Mouse (Mus musculus): ENCODE measurements around the gene Mab21l1. TPM values are rescaled to one million over a fixed set of nuclear protein-coding genes. Genes with fewer than 3 reads are reported as not detected.

Gene Mab21l1
- polyA plus RNA-seq (2015; fragmentation: Nextera tagmentation; extraction: Ambion mirVana): 0.55 and 0.56 TPM in 2 replicates

DNA sequence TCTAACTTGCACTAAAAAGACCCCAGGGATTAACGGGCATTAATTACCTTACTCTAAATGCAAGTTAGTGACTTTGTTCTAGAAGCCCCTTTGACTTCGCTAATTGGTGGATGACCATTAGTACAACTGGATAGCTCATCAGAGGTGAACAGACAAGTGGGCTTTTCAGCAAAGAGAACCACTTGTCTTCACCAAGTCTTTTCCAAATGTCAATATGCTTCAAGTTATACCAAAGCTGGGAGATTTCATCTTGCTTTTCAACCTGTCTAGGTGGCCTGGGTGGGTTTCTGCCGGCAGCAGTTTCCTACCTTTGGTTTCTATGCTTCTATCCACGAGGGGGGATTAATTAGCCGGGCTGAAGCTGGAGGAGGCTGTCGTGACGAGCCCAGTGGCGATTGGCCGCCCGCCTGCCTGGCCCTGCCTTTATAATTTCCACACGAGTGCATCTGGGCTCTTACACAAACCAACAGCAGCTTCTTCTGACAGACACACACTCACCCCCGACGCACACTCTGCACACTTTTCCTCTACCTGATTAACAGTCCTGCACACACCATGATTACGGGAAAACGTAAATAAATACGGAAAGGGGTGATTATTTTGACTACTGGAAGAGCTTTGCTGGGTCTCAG lies at the start of gene Mab21l1:
Gene Mab21l1, plus strand, starts transcription at position 455 of the 632 bp plus-strand sequence.
- no peak for DNase-seq (ENCODE audit: low spot score)

DNA sequence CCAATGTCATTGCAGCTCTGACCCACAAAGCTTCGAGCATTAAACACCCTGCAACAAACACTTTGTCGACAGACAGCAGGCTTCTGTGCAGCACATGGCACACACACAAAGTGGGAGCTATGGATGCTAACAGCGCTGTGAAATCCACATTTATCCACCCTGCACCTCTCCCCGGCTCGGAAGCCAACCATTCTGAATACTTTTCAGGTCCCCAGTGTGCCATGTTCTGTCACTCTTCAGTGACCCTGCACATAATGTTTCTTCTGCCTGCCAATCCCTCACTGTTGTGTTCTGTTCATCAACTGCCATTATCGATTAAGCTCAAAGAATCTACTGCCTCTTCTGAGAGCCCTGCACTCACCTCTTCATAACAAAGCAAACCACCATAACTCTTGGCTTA lies 48.6 kb upstream of the Mab21l1 start:
- no peak for DNase-seq (ENCODE audit: low spot score)

DNA sequence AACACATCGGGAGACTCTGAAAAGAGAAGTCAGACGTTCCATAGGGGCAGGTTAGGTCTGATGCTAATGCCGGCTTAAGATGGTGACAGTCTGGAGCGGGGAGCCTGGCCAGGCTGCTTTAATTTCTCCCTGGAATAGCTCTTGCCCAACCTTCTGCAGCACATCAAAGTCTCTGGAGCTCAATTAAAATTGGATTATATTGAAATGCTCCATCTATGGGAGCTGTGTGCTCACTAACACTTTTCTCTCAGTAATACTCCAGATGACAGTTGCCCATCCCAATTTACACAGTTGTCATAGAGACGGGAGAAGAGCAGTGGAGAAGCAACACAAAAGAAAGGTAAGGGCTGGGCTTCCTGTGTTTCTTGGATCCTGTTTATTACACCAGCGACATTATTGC lies 40.9 kb upstream of the Mab21l1 start:
- DNase-seq (ENCODE audit: low spot score): no peak

DNA sequence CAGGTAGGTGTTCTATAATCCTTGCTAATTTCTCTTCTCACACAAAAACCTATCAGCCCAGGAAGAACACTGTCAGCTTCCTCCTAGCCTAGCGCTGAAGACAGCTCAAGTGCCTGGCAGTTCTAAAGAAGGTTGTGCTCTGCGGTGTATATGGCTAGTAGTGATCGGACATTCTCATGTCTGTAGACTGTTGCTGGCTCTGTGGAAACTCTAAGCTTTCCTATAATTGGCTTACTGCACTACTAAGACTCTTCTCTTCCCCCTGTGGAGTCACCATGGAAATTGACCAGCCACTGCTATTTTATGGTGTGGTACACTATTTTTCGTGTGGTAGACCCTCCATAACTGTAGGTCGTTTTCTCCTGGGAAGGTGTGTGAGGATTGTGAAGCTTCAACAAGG lies 40.1 kb upstream of the Mab21l1 start:
- DNase-seq (ENCODE audit: low spot score): no peak

DNA sequence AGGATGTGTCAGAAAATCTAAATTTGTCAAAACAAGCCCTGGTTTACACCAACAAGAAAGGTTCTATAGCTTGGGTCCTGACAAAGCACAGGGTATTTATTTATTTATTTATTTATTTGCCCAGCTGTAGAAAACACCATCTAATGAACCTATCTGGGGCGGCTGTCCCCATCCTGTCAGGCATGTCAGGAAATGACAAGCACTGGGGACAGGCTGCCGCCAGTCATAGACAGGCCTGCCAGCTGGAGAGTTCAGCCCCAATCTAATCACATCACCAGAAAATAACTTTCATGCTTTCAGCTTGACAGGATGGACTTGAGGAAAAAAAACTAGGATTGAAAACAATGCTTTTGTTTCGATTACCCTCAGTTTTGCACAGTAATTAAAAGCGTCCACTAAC lies 39.7 kb upstream of the Mab21l1 start:
- DNase-seq (ENCODE audit: low spot score): no peak

DNA sequence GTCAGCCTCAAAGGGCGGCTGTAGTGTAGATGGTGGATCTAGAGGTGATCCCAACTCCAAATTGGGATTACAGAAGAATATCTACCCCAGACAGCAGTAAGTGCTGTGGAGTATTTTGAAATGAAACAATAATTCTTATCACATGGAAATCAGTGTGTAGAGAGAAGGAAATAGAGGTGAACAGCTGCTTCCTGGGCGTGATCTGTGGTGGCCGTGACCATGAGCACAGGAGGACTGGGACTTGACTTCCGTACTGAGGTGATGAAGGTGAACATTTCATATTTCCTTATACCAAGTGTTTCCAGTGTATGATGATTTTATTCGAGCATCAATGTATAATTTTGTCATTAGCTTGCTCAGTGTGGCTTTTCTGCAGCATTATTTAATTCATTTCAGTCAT lies 38.4 kb upstream of the Mab21l1 start:
- DNase-seq (ENCODE audit: low spot score): peak; percentile 67

DNA sequence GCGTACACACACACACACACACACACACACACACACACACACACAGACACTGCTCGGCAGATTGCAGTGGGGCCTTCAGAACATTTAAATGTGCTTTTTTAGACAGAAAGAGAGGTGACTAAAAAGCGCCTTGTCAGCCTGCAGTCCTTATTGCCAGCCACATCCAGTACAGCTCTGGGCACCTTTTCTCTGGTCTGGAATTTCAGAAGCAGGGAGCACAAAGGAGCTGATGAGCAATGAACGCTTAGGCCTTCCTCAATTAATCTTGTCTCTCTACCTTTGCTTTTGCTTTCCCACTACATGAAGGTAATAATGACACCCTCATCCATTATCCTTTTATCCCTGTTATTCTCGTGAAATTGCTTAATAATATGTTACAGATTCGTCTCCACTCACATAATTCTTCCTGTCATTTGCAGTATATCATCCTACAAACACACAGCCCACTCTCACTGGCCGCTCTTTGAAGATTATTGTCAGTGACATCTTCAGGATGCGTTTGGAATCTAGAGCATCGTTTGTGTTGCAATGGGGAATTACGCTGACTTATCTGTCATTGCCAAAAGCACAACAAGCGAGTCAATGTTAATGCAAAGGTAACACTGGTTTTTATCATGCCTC lies 31.8 kb upstream of the Mab21l1 start:
- DNase-seq (ENCODE audit: low spot score): no peak

DNA sequence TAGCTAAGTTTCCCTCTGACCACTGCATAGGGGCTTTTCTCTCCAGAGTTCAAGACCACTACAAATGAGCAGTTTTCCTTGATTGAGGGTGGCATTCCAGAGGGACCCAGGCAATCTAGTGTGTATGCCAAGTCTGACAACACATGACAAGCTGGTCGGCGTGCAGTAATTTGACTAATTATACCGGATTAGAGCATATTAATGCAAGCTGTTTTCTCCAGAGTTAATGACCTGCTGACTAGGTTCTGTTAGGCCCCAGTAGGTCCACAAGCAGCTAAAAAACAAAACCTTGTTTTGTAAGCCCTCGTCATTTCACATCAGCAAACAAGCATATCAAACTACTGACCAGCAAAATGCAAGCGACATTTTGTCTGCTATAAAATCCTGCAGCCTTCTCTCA lies 30.9 kb upstream of the Mab21l1 start:
- DNase-seq (ENCODE audit: low spot score): no peak

DNA sequence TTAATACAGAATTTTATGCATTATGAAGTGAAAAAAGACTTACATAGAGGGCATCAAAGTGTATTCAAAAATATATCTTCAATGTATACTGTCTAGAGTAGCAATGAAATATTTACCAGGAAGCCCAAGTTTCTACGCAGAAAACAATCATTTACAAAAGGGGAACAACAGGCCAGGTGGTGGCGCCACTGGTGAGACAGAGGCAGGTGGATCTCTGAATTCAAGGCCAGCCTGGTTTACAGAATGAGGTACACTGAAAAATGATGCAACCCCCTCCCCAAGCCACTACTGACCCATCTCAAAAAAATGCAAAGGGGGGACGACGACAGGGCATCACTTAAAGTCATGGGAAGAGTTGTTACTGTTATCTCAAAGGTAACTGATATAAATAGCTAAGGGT lies 29.8 kb upstream of the Mab21l1 start:
- DNase-seq (ENCODE audit: low spot score): no peak

DNA sequence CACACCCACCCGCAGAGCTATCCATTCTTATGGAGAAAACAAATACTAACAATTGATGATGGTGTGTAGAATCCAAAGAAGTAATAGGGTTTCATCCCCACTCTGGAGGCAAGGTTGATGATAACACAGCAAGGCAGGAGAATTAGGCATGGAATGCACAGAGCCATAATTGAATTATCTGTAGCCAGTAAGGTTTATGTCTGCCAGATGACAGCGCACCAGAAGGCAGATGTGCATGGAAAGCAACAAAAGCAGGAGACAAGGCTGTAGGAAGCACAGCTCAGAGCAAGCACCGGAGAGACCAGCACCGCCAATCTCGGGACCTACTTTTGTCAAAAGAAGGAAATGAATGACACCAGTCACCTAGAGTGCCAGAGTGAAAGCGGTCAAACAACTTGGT lies 28.4 kb upstream of the Mab21l1 start:
- no peak for DNase-seq (ENCODE audit: low spot score)

DNA sequence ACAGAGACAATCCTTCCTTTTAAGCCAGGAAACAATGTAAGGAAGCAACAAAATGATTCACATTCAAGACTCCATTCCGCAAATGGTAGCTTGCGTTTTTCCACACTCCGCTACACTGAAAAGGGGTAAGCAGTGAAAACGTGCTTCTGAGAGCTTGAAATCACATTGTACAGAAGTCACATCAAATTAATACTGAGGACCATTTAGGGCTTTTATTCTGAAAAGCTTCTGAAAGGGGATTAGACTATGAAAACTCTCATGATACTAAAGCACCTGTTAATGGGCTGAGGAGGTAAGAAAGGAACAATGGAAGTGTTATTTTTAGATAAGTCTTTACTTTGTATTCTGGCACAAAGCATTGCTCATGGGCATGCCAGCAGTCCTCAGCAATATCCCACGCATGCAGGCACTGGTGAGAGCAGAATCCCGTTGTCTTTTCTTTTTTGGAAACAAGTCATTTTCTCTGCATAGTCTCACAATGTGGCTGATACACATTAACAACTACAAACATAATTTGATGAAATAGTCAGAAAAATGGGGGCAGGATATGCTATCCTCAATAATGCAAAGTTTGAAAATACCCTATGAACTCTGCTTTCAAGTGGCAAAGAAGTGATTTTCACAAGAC lies 27.2 kb upstream of the Mab21l1 start:
- no peak for DNase-seq (ENCODE audit: low spot score)

DNA sequence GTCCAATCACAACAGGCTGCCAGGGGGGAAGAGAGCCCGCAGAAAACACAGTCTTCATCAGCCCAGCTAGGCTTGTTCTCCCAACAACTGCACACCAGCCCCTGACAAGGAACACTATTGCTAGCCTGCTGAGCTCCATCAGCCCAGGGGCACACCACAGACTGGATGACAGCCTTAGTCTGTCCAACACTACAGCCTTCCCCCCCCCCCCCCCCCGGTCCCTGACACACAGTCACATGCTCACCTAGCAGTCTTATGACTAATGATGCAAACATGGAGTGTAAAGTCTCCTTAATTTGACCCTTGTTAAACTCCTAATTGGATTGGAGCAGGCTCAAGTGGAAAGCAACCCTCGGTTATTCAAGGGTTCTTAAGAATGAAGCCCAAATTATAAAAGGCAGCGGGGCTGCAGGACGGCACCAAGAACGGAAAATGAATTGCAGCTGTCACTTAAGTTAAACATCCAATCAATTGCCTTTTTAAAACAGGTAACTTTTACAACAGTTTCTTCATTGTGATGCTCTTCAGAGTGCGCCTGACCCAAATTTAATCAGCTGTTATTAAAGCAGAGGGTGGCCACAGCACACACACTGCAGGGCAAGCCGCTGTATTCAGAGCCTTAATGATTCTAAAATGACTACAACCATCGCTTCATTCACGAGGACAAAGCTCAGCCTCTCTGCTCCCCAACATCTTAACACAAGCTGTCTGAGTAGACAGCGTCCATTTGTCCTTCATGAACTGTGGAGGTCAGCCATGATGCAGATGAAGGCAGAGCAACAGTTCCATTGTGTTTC lies 26.3 kb upstream of the Mab21l1 start:
- DNase-seq (ENCODE audit: low spot score): no peak

DNA sequence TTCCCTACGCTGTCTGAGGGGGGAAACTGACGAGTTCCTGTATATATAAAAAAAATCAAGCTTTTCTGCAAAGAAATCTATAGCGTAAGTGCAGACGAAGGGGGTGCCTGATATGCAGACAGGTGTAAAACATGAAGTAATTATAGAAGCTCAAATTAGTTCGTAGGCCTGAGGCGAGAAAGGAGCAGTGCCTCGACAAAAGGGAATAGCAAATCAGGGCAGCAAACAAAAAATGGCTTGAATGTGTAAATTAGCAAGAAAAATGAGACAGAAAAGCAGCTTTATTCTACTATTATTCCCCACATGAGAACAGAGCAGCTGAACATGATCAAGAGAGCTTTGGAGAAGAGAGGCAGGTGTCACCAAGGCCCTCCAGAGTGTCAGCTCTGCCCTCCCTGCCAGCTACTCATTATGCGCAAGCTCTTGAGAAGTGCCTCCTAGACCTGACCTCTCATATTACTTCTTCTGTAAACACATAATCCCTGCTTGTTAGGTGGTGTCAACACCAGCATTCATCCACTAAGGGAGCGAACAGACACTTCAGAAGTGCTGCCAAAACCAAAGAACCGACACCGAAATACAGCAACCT lies 25.6 kb upstream of the Mab21l1 start:
- DNase-seq (ENCODE audit: low spot score): no peak

DNA sequence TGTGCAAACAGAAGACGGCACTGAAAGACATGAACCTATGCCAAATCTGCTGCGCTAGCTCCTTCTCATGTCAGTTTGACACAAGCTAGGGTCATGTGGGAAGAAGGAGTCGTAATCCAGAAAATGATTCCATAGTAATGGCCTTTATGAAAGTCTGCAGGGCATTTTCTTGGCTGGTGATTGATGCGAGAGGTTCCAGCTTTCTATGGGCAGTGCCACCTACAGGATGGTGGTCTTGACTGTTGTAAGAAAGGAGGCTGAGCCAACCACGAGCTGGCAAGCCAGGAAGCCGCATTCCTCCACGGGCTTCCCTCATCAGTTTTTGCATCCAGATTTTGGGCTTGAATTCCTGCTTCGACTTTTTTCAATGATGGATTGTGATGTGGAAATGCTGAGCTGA lies 24.0 kb upstream of the Mab21l1 start:
- no peak for DNase-seq (ENCODE audit: low spot score)

DNA sequence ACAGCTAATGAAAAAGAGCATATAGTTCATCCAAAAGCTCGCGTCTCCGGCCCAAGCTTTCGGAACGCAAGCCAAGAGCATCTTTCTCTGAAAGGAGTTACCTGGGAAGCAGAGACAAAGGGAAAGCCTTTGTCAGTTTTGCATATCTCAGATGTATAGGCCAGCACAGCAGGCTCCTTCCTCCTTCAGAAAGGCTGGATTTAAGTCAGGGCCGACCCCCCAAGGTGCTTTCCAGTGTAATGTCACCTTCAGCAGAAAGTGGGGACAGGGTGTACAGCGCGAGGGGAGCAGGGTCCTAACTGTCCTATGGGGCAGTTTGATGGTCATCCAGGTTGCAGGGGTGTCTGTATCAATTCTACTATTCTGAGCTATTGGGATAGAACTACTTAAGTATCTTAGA lies 18.7 kb upstream of the Mab21l1 start:
- DNase-seq (ENCODE audit: low spot score): no peak

DNA sequence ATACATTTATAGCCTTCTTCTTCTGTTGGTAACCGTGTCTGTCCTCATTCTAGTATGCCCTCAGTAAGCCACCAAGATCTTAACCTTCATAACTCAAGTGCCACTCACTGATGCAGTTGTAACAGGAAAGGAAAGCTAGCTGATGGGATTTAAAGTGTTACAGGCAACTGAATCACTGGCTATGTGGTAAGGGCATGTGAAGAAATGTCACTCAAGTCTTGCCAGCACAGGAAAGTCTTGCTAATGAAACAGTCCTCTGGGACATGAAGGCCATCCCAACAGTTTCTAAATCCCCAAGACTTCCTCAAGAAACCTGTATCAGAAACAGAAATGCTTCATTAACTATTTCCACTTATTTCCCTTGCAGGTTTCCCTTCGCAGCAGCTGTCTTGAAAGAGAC lies 13.7 kb upstream of the Mab21l1 start:
- no peak for DNase-seq (ENCODE audit: low spot score)

DNA sequence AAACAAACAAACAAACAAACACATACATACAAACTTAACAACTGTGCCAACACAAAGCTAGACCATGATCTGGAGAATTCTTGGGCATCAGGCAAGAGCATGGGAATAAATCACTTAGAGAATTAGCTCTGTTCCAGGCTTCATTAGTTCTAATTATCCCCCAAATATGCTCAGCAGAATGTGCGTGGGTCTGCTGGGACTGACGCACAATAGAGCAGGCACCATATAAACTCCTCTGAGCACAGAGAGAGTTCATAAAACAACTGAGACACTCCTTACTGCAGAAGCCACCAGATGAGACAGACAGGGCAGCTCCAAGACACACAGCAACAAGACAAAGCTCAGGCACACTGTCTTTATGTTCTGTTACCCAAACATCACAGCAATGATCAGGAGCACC lies 13.0 kb upstream of the Mab21l1 start:
- no peak for DNase-seq (ENCODE audit: low spot score)

DNA sequence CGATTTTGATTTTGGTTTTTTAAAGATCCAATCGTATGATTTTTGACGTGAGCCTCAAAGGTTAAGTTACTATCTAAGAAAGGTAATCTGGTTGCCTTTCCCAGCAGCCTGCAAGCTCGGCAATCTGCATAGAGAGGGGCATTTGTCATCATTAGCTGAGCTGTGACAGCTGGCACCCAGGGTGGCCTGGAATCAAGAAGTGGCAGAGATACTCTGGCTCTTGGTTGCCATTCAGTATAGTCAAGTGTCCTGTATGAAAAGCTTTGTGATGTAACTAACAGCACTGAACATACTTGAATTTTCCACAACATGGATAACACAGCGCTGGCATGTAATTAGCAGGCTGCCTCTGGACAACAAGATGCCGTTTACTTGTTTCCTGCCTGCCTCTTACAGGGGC lies 8.1 kb upstream of the Mab21l1 start:
- DNase-seq (ENCODE audit: low spot score): no peak

DNA sequence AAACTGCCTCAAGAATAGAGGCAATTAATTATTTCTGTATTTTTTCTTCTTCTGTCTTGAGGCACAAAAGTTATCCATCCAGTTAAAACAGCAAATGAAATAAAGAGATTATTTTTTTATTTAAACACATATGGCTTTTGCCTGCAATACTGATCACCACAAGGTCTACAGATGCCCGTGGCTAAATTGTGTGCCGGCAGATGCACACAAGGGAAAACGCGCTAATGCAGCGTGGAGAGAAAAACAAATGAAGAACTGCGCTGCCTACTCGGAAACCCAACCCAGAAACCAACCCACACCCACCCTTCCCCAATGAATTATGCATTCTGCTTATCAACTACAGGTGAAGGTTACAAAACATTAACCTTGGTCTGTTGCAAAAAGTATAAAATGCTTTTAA lies 7.1 kb upstream of the Mab21l1 start:
- no peak for DNase-seq (ENCODE audit: low spot score)

DNA sequence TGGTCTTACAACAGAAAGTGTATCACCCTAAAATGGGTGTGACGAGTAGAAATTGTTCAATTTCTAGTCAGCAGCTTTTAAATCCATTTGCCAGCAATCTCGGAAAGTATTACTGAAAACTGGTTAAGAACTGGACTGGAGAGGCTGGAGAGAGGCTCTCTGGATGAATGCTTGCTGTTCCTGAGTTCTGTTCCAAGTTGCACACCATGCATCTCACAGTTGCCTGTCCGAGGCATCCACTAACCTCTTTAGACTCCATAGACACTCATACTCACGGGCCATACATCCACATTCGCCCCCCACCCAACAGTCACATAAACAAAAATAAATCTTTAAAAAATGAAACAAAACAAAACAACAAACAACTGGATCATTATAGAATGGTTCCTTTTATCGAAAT lies 6.6 kb upstream of the Mab21l1 start:
- DNase-seq (ENCODE audit: low spot score): no peak

DNA sequence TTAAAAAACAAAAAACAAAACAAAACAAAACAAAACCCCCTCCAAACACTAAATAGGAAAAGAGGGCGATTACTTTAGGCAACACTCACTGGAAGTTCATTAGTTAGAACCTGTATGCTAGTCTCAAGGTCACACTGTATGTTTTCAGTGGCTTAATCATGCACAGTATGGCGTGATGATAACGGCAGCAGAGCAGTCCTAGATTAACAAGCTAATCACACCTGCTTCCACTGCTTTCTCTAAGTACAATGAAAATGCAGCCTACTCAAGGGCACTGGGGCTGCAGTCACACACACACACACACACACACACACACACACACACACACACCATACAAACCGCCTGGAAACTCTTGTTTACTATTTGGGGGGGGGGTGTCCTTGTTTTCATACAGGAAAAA lies 4.8 kb upstream of the Mab21l1 start:
- no peak for DNase-seq (ENCODE audit: low spot score)
